Mouse (Mus musculus) spleen, adult 2 months (tissue): ENCODE measurements around the gene Nudt9.

Source experiments
- CTCF ChIP-seq: fragments of 200-500 bp; IDR thresholded peaks from 2 replicates; pipeline ENCODE4 v1.5.1; 2011; ENCODE audit warnings: mild to moderate bottlenecking, inconsistent platforms; ENCODE audit not compliant: insufficient read depth, insufficient read length, insufficient replicate concordance; ENCODE audit errors: extremely low read depth
- POLR2A ChIP-seq: fragments of 200-500 bp; IDR thresholded peaks from 2 replicates; pipeline ENCODE4 v1.6.1; 2011; ENCODE audit warnings: low read depth, low read length, inconsistent platforms

DNA sequence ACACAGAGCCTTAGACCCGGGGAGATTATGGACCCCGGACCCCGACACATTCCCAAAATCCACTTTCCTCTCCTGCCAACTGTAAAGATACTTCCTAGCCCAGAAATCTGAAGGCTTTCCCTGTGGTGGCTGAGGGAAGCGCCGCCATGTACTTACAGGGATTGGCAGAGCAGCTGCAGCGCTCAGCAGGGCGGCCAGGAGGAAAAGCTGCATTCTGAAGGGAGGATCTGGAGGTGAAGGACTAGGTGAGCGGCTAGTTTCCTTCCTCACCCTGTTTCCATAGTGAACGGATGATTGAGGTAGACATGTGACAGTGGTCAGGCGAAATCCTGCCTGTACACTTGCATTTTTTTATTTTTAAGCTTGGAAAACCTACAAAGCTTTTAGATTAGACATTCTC is 30.3 kb downstream of the Nudt9 start:
- TF ChIP-seq CTCF (no peak), POLR2A (no peak)
